Mouse (Mus musculus): ENCODE results near the gene Olfr96.

GRCm38 (mm10) chr17:37263626-37264025 lies 43.7 kb downstream of the Olfr96 start, which contains the start of gene Olfr98:
- TF ChIP-seq CTCF (IDR thresholded peaks at IDR 0.05) (no peak), EP300 (IDR thresholded peaks at IDR 0.05) (no peak)
